Mouse (Mus musculus): ENCODE results near the gene C5ar1.
"Not testable (repeated sequence)": the region's sequence is repeated elsewhere in the genome, so short reads cannot be mapped to it uniquely, and the experiment has no call there.

- not testable (repeated sequence) for TF ChIP-seq TAL1, GATA1 (IDR thresholded peaks at IDR 0.05; ENCODE audit: low read length)
Observed at GRCm38 (mm10) chr7:16255963-16256362, 3.4 kb downstream of the C5ar1 start.

Data from erythroblast, embryonic 14.5 days (primary cell).